Mouse (Mus musculus) kidney, adult 8-10 months (tissue): Measurements from ENCODE around the gene Kcnq1.

ENCODE experiments used
- DNase-seq, 2 experiments: peaks; one replicate each; pipeline ENCODE4 v3.0.0; 2022

Gene Kcnq1

GRCm38 (mm10) chr7:143373265-143373664 is 267.1 kb downstream of the Kcnq1 start:
- no peak for DNase-seq

GRCm38 (mm10) chr7:143375945-143376344 is 269.8 kb downstream of the Kcnq1 start:
- DNase-seq, result no peak

DNA sequence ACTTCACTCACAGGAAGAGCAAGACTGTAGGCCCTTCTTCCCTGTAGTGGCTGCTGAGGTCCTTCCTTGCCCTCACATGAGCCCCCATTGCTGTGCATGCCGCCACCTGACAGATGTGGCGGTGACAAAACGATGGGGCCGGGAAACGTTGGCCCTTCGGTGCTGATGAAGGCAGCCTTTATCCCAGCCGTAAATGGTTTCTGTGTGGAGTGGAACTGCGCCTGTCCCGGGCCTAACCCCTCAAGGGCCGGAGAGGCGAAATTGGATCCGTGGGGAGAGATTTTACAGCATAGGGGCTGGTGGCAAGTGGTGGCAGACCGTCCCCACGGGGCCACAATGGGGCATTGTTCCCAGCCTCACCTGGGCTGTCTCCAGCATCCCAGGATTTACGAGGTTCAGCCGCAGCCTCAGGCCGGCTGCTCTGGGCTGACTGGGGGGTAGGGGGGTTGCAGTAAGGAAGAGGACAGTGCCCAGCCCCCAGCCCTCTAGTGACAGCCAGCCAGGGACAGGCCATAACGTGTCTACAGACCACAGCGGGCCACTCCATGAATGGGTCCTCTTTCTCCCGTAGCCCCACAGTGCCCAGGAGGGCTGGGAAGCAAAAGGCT is 274.4 kb downstream of the Kcnq1 start:
- no peak for DNase-seq

DNA sequence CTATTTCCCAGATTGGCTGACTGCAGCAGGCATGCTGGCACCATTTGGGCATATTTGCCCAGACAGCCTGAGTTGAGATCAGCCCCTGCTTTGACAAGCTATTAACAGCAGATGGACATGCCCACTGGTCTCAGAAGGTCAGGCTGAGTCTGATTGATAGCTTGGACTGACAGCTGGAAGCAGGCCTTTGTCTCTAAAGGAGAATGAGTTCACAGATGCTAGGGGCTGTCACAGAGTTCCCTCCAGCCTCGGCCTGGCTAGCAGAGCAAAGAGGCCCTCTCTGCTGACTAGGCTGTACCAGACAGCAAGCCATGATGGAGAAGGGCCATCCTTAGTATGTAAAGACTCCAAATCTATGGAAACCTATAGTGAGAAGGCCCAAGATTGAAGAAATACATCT is 280.5 kb downstream of the Kcnq1 start:
- DNase-seq, result no peak

DNA sequence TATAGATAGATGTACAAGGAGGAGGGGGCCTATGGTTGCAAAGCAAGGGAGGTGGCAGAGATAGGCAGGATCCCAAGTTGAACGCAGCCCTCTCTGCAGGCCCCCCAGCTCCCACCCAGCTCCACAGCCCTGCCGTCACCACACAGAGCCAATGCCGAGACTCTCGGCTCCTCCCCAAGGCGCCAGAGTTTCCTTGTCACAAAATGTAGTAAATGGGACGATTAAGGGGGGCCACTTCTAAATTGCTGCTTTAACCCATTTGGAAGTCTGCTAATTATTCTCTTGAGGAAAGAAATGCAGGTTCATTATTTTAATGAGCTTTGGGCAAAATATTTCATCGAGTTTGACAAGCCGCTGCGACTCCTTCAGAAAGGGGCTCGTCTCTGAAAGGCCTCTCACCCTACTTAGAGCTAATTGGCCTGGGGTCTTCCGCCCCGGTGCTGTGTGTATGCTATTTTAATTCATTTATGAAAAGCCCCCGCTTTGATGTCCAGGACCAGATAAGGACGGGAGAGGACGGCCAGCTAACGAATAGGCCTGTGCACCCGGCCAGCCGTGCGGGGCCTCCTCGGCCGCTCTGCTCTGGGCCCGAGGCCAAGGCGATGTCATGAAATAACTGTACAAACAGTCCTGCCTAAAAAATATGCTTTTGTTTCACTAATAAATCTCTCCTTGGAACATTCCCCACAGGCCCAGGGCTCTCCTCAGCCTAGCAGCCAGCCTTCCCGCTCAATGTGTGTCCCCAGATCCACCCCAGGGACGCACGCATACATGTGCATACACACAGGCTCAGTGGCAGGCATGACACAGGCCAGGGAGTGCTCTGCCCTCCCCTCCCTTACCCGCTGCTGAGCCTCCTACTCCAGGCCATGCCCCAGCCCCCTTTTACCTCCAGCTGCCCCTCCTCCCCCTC is 282.9 kb downstream of the Kcnq1 start:
- peak; percentile 68 to 70 for DNase-seq

- no peak for DNase-seq
These were observed 283.7 kb downstream of the Kcnq1 start for GRCm38 (mm10) chr7:143389860-143390259.

DNA sequence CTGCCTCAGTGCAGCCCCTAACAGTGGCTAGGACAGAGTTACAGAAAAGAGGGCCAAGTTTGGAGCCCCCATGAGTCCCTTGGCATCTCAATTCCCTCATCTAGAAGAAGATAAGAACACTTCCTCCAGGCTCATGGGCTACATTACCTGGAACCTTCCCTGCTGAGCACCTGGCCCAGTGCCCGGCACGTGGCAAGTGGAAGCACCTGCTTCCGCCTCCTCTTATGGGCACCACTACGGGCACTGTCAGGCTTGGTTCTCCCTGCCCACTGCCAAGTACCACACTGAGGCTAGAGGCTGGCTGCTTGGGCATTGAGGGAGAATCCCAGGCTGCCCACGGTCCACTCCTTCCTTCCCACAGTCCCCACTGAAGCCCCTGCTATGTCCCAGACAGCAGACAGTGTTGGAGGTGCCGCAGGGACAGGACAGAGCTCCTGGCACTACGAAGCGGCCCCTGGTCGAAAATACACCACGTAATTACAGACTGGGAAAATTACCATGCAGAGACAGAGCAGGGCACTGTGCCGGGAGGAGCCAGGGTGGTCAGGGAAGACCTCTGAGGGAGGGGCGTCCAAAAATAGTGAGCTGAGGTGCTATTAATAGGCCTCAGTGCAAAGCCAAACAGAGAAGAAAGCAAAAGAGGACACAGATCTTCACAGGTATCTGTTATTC is 284.3 kb downstream of the Kcnq1 start:
- DNase-seq, result no peak

DNA sequence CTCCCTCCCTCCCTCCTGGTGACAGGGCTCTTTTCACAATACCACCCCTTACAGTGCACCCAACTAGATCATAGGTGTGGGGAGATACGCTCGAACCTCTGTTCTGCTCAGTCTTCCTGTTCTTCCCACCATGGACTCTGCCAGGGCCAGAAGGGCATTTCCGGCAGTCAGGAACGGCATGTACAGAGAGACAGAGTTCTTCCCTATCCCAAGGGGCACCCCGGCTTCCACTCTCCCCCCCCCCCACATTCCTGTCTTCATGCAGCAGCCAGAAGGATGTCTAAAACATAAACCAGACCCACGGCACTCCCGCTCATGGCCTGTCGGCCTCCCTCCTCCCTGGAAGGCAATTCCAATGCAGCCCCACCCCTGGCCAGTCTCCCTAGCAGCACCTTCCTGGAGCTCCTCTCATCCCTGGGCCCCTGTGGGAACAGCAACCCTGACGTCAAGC is 289.0 kb downstream of the Kcnq1 start:
- DNase-seq, result peak in 1 of 2 experiments; percentile 23

- DNase-seq, result no peak
These were observed 293.6 kb downstream of the Kcnq1 start for GRCm38 (mm10) chr7:143399756-143400155.

GRCm38 (mm10) chr7:143400599-143400998 is 294.4 kb downstream of the Kcnq1 start:
- no peak for DNase-seq

- DNase-seq, result no peak
These were observed 295.4 kb downstream of the Kcnq1 start for GRCm38 (mm10) chr7:143401429-143402016.

GRCm38 (mm10) chr7:143404296-143404695 is 298.1 kb downstream of the Kcnq1 start:
- no peak for DNase-seq

DNA sequence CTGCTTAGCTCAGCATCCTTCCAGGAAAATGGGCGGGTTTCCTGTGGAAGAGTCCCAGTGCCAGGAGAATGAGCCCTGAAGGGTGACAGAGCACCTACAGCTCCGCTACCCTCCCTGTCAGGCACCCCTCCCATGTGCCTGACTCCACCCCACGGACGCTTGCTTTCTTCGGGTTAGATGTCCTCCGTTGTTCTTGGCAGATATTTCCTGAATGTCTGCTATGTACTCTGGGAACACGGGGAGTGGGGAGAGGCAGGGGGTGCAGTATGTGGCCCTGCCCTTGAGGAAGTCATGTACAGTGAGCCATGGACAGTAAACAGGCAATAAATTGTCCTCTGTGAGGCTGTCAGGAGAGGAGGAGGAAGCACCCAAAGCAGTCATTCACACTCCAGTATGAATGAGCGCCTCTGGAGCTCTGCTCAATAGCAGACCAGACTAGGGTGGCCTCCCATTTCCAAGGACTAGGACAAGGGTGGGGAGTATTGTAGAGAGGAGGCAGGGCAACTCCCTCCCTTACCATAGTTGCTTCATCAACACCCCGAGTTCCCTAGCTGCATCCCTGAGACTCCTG is 301.9 kb downstream of the Kcnq1 start:
- DNase-seq, result peak; percentile 50 to 56

- no peak for DNase-seq
These were observed 302.5 kb downstream of the Kcnq1 start for GRCm38 (mm10) chr7:143408615-143409021.

DNA sequence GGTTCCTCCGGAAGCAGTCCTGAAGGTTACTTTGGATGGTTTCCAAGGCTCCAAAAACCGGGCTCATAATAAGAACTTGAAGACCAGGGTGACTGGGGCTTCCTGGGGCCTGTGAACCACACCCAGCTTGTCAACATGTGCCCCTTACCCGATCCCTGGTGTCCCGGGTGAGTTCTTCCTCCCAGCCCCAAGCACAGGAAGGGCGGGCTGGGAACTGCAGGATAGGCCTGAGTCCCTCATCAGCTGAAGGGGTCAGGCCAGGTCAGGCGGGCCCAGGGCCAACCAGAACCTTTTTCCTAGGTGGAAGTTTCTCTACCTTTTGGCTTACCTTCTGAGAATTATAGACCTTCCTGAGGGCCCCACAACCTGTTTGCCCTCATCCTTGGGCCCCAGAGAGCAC is 306.4 kb downstream of the Kcnq1 start:
- peak in 1 of 2 experiments; percentile 14 for DNase-seq

DNA sequence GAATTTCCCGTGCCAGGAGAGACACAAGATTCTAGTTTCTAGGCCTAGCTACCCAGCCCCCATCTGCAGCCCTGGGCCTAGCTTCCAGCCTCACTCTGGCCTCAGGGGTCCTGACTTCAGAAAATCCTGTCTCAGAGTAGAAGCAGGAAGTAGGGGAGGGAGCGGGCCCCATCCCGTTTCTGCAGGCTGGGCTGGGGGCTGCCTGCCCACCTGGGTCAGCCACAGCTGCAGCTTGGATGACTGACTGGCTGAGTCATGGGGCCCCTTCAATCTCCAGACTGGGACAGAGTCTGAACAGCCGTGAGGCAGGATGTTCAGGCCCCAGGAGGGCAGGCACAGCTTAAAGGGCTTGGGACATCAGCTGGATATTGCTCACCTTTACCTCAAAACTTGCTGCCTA is 308.9 kb downstream of the Kcnq1 start:
- DNase-seq, result no peak

DNA sequence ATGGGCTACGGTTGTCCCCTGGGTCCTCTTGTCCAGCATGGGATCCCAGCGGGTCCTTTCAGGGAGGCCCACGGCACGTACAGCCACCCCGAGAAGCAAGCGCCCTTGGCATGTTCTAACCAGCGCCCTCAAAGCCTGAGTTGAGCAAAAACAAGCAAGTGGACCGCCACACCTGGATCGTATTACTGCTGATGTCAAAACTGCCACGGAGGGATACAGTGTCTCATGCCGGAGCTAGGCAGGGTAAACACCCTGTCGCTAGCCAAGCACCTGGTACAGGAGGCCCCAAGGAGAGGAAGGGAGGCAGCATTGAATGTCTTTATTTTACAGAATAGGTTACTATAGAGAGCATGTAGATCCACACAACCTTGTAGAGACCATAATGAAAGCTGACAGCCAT is 310.2 kb downstream of the Kcnq1 start:
- no peak for DNase-seq

GRCm38 (mm10) chr7:143417875-143418274 is 311.7 kb downstream of the Kcnq1 start:
- DNase-seq, result no peak

GRCm38 (mm10) chr7:143419585-143420160 is 313.5 kb downstream of the Kcnq1 start:
- DNase-seq, result peak; percentile 10 to 12

- no peak for DNase-seq
These were observed 322.1 kb downstream of the Kcnq1 start for GRCm38 (mm10) chr7:143428142-143428813.

DNA sequence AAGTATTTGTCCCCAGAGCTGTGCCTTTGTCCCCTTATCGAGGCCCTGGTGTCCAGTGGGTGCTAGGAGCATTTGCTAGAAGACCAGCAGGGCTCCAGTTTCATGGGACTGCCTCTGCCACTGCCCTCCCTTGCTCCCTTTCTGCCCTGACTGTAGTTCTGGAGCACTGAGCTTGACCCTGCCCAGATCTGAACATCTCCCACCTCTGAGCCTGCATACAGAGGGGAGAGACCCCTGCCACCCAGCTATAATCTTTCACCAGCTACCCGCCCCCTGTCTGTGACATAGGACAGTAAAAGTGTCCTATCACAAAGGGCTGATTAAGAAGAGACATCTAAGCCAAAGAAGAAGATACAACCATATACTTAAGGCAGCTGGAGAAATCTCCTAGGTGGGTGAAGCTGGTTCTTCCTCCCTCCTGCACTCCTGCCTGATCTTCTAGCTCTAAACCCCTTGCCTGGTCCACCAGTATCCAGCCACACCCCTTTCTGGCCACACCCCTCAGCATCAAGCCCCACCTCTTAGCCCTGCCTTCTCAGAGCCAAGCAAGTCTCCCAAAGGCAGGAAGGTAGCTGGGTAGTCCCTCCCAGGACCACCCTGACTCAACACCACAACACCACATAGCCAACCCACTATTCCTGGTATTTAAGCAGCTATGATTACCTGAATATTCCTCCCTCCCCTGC is 322.8 kb downstream of the Kcnq1 start:
- DNase-seq, result no peak
